Mouse (Mus musculus) brain, embryonic 14.5 days (tissue): ENCODE data around the gene 9530077C05Rik. TPM values are rescaled to one million over a fixed set of nuclear protein-coding genes. Genes with fewer than 3 reads are reported as not detected.
A peak's percentile ranks its signal among the peaks of the same experiment; 100 is the strongest.
"Not testable (repeated sequence)": the region's sequence is repeated elsewhere in the genome, so short reads cannot be mapped to it uniquely, and the experiment has no call there.

Source experiments
- DNase-seq: peaks from one replicate; pipeline ENCODE4 v3.0.0-alpha.2; 2011; ENCODE audit warnings: low read depth
- CTCF ChIP-seq: fragments of 200-500 bp; IDR thresholded peaks from 2 replicates; pipeline ENCODE4 v1.5.1; 2012; ENCODE audit warnings: inconsistent platforms, mild to moderate bottlenecking, moderate library complexity, borderline replicate concordance; ENCODE audit not compliant: insufficient read depth, insufficient read length; ENCODE audit errors: extremely low read depth
- POLR2A ChIP-seq: fragments of 200-500 bp; IDR thresholded peaks from 2 replicates; pipeline ENCODE4 v1.6.1; 2012; ENCODE audit warnings: mild to moderate bottlenecking, inconsistent platforms, borderline replicate concordance; ENCODE audit not compliant: poor library complexity, insufficient read depth, insufficient read length, severe bottlenecking; ENCODE audit errors: extremely low read depth
- polyA plus RNA-seq: library from polyadenylated mRNA; depleted of rRNA; stranded (reverse); fragments of >200 nt; gene quantifications from 2 replicates; pipeline ENCODE4 v1.2.3, GENCODE M21; 2012

Gene 9530077C05Rik
- polyA plus RNA-seq, 1 experiment = 7.2 TPM

- DNase-seq = no peak
- no peak for TF ChIP-seq POLR2A
- no peak for TF ChIP-seq CTCF
These were observed 8.3 kb upstream of the 9530077C05Rik start for GRCm38 (mm10) chr9:22402976-22403375.

DNA sequence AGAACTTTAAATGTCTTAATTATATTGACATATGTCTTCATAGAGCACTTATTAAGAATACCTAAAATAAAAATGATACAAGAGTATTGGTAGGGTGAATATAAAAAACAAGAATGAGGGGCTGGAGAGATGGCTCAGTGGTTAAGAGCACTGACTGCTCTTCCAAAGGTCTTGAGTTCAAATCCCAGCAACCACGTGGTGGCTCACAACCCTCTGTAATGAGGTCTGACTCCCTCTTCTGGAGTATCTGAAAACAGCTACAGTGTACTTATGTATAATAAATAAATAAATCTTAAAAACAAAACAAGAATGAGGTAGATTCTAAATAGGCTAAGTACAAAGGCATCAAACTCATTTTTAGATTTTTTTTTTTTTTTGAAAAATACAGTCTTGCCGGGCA, 7.8 kb upstream of the 9530077C05Rik start:
- not testable (repeated sequence) for DNase-seq

- DNase-seq = no peak
- no peak for TF ChIP-seq CTCF
- no peak for TF ChIP-seq POLR2A
These were observed 5.9 kb upstream of the 9530077C05Rik start for GRCm38 (mm10) chr9:22405414-22405813.

DNA sequence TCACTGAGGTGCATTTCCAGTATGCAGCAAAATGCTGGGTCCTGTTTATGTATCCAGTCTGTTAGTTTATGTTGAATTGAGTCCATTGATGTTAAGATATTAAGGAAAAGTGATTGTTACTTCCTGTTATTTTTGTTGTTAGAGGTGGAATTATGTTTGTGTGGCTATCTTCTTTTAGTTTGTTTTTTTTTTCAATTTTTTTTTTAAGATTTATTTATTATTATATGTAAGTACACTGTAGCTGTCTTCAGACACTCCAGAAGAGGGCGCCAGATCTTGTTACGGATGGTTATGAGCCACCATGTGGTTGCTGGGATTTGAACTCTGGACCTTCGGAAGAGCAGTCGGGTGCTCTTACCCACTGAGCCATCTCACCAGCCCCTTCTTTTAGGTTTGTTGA, 3.7 kb upstream of the 9530077C05Rik start:
- DNase-seq = not testable (repeated sequence)

DNA sequence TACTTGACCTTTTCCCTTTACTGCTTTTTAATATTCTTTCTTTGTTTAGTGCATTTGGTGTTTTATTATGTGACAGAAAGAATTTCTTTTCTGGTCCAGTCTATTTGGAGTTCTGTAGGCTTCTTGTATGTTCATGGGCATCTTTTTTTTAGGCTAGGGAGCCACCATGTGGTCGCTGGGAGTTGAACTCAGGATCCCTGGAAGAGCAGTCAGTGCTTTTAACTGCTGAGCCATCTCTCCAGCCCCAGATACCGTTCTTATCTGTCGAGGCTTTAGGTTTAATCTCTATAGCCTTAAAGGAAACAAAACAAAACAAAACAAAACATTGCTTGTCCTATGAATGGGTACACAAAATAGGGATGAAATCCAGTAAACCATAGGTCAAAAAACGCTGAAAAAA, 3.0 kb upstream of the 9530077C05Rik start:
- DNase-seq = peak; percentile 59

GRCm38 (mm10) chr9:22409501-22409900, 1.8 kb upstream of the 9530077C05Rik start:
- no peak for DNase-seq
- TF ChIP-seq POLR2A (no peak), CTCF (no peak)

- no peak for DNase-seq
- TF ChIP-seq CTCF (no peak), POLR2A (no peak)
These were observed 4.9 kb downstream of the 9530077C05Rik start for GRCm38 (mm10) chr9:22416187-22416586.

- no peak for DNase-seq
- TF ChIP-seq CTCF = no peak
These were observed 6.2 kb downstream of the 9530077C05Rik start for GRCm38 (mm10) chr9:22417547-22417946.

DNA sequence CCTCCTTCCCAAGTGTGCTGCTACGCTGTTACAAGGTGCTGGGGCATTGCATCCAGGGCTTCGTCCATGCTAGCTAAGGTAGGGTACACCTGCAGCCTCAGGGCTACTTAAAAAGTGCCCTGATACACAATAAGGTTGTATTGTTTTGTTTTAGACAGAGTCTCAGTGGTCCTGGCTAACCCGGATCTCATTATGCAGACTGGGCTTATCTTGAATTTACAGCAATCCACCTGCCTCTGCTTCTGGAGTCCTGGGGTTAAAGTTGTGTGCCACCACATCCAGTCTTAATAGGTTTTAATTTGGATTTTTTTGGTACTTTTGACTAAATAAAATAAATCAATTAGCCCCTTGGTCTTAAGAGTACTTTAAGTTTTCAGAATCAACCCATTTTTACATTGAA, 8.6 kb downstream of the 9530077C05Rik start:
- no peak for DNase-seq
- TF ChIP-seq CTCF (no peak), POLR2A (no peak)

- TF ChIP-seq POLR2A (no peak), CTCF (no peak)
- peak; percentile 12 for DNase-seq
These were observed 9.2 kb downstream of the 9530077C05Rik start for GRCm38 (mm10) chr9:22420491-22420890.

GRCm38 (mm10) chr9:22422559-22422958, 11.2 kb downstream of the 9530077C05Rik start:
- no peak for DNase-seq
- no peak for TF ChIP-seq POLR2A
- TF ChIP-seq CTCF = no peak

DNA sequence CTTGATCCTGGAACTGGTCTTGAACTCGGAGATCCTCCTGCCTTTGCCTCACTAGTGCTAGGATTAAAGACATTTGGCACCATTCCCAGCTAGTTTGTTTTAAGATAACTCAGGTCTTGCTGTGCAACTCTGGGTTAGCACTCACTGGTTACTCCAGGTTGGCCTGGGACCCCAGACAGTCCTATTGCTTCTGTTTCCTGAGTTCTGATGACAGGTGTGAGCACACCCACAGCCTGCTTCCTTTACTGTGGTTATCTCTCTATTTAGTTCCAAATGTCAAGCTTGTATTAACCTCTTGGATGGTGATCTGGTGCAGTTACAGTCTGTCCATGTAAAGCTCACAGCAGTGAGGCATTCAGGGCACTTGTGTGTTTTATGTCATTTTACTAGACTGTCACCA, 12.2 kb downstream of the 9530077C05Rik start:
- DNase-seq = no peak
- no peak for TF ChIP-seq CTCF
- no peak for TF ChIP-seq POLR2A

DNA sequence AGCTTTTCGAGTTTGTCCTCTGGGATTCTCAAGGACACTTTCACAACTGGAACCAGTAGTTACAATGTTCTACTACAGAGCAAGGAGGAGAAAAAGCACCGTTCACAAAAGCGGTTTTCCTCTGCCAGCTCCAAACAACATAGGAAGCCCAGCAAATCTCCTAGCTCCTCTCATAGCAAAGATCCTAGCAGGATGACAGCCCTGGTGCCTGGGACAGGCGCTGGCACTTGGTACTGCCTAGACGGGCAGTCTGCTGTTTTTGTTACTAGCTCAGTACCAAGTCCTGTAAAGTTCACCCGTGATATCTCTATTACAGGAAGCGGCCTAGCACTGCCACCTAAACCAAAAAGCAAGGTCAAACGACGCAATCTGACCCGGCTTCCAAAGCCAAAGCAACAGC, 12.9 kb downstream of the 9530077C05Rik start:
- TF ChIP-seq POLR2A (no peak), CTCF (no peak)
- DNase-seq = no peak

- DNase-seq = no peak
- TF ChIP-seq POLR2A = no peak
- no peak for TF ChIP-seq CTCF
These were observed 13.4 kb downstream of the 9530077C05Rik start for GRCm38 (mm10) chr9:22424719-22425118.
